Mouse (Mus musculus) limb, embryonic 10.5 days (tissue): Measurements from ENCODE around the gene Bcl7b. TPM values are rescaled to one million over a fixed set of nuclear protein-coding genes. Genes with fewer than 3 reads are reported as not detected.

Source experiments
- DNase-seq: peaks from one replicate; pipeline ENCODE4 v3.0.0-alpha.2; 2017; ENCODE audit warnings: low spot score
- H3K27ac ChIP-seq: fragments of 300-500 bp; sonication (generic); 2 replicates; pipeline ENCODE4 v1.5.1; 2016; ENCODE audit warnings: mild to moderate bottlenecking
- H3K27me3 ChIP-seq: fragments of 300-500 bp; sonication (generic); 2 replicates; pipeline ENCODE4 v1.6.1; 2016; ENCODE audit warnings: low read depth, mild to moderate bottlenecking; ENCODE audit not compliant: poor library complexity, severe bottlenecking
- H3K36me3 ChIP-seq: fragments of 300-500 bp; sonication (generic); 2 replicates; pipeline ENCODE4 v1.6.1; 2016; ENCODE audit warnings: mild to moderate bottlenecking, moderate library complexity
- H3K4me1 ChIP-seq: fragments of 300-500 bp; sonication (generic); 2 replicates; pipeline ENCODE4 v1.6.1; 2016
- H3K4me3 ChIP-seq: fragments of 300-500 bp; sonication (generic); 2 replicates; pipeline ENCODE4 v1.5.1; 2016; ENCODE audit warnings: mild to moderate bottlenecking, moderate library complexity
- H3K9me3 ChIP-seq: fragments of 300-500 bp; sonication (generic); replicated peaks from 2 replicates; pipeline ENCODE4 v1.6.1; 2016; ENCODE audit warnings: mild to moderate bottlenecking
- WGBS: fragments of 180-500 bp; shearing (Covaris S2); methylation state at CpG from one replicate; pipeline ENCODE4 v1.1.7; 2016; 5-methylcytosine and 5-hydroxymethylcytosine counted together
- polyA plus RNA-seq: library from polyadenylated mRNA; unstranded; fragments of >200 nt; fragmentation: Nextera tagmentation; extraction: Ambion mirVana; gene quantifications from 2 replicates; pipeline ENCODE4 v1.2.1, GENCODE M21; 2016

The Bcl7b gene
- polyA plus RNA-seq, 1 experiment from 2014 or later = 45.4 TPM

DNA sequence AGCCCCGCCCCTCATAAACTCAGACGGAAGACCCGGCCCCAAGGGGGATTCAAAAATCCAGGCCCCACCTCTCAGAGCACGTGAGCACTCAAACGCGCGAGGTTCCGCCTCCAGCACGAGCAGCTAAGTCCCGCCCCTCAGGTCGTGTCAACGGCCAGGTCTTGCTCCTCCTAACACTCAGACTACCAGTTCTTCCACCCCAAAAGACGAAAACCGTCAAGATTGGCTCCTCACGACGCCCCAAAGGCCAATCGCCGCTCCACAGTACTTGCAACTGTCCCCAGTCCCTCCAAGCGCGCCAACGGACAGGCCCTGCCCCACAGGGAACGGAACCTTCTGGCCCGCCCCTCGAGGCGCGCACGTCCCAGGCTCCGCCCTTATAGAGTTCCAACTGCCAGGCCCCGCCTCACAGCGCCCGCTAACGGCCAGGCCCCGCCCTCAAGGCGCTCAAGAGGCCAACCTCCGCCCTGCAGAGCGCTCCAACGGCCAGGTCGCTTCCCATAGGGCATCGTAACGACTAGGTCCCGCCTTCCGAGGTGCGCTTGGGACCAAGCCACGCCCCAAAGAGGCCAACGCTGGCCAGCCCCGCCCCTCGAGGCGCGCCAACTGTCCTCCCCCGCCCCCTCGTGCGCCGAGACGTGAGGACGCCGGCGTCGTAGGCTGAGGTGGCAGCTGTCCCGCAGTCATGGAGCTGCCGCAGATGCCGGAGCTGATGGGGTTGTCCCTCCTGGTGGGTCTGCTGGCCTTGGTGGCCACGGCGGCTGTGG, 18.8 kb upstream of the Bcl7b start, which contains the start of gene Tbl2:
Tbl2 (plus strand) TSS at position 605 of the 767 bp plus-strand sequence.
- H3K36me3 ChIP-seq = peaks cover 25% of the 10 kb centered on the region
- under 1% methylated on average over 63 of the region's 63 CpGs for WGBS
- H3K9me3 ChIP-seq = no peaks in the 10 kb centered on the region
- H3K4me3 ChIP-seq = peak within 1 kb of the TSS; percentile 89
- H3K27ac ChIP-seq = peak within 1 kb of the TSS; percentile 96
- H3K4me1 ChIP-seq = peaks cover 10% of the 10 kb centered on the region
- DNase-seq = peak; percentile 97
- no peaks in the 10 kb centered on the region for H3K27me3 ChIP-seq

DNA sequence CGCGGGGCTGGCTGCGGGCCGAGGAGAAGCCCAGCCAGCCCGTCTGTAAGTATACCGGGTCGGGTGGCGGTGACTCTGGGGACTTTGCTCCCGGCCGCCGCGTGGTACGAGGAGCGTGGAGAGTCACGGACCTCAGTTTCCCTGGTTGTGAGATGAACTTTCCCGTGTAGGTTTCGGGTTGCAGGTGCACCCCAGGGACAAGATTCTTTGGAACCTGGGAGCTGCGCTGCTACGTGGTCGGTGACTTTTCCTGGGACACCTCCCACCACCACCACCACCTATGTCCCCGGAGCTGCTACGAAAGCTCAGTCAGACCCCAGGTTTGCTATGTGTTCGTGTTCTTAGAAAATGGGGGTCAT, 18.3 kb upstream of the Bcl7b start:
- H3K36me3 ChIP-seq = peaks cover 29% of the 10 kb centered on the region
- WGBS = 0% methylated on average over 23 of the region's 23 CpGs
- no peaks in the 10 kb centered on the region for H3K9me3 ChIP-seq
- no peaks in the 10 kb centered on the region for H3K27me3 ChIP-seq
- DNase-seq = no peak
- peaks cover 10% of the 10 kb centered on the region for H3K4me1 ChIP-seq
- peak overlapping the region; percentile 89 for H3K4me3 ChIP-seq
- H3K27ac ChIP-seq = peak overlapping the region; percentile 96

DNA sequence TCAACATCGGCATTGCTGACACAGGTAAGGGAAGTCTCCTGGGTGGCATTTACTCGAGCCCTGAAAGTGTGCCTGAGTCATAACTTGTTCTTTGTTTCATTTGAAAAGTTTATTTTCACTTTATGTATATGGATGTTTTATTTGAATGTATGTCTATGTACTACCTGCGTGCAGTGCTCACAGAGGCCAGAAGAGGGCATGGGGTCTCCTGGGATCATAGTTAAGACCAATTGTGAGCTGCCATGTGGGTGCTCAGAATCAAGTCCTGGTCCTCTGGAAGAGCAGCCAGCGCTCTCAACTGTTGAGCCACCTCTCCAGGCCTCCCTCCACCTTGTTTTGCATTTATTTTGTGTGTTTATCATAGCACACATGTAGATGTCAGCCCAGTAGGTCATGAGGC, 11.6 kb upstream of the Bcl7b start:
- no peak for DNase-seq
- no peaks in the 10 kb centered on the region for H3K27me3 ChIP-seq
- H3K9me3 ChIP-seq = no peaks in the 10 kb centered on the region
- 95% methylated on average over 4 of the region's 4 CpGs for WGBS
- H3K4me1 ChIP-seq = no peaks in the 10 kb centered on the region
- peaks cover 93% of the 10 kb centered on the region for H3K36me3 ChIP-seq
- no peak overlapping the region for H3K4me3 ChIP-seq
- H3K27ac ChIP-seq = no peak overlapping the region

DNA sequence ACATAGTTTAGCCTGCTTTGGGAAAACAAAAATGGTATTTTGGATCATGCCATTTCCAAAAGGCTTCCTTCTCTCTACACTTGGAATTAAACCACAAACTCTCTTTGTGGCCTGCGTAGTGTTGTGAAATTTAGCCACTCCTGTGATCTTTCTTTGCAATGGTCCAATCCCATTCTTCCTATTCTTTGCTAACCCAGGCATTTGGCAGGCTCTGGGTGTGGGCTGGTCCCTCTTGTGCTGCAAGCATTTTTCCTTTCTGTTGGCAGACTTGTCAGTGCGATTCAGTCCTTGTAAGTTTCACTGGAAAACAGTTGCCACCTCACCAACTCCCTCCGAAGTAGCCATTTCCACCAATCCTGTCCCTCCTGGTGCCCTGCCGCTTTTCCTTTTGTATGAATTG, 6.9 kb upstream of the Bcl7b start:
- Histone ChIP-seq H3K4me1 (no peaks in the 10 kb centered on the region), H3K27ac (no peak overlapping the region), H3K36me3 (peaks cover 74% of the 10 kb centered on the region), H3K27me3 (no peaks in the 10 kb centered on the region), H3K9me3 (no peaks in the 10 kb centered on the region), H3K4me3 (no peak overlapping the region)
- no peak for DNase-seq
- WGBS = 97% methylated on average over 4 of the region's 4 CpGs

DNA sequence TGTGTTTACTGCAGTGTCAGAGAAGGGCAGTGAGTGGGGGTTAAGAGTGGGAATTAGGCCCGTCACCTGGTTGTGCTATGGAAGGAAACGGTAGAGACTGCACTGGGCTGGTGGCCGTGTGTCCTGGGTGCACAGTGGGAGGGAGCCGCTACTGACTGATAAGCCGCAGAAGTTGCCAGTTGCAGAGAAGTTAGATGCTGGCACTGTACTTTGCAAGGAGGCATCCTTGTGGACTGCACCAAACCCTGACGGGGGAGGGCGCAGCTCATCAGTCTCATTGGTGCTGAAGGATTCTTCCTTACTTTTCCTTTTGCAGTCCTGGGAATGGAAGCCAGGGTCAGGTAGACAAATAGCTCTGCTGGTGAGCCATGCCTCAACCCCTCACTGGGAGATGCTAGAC, 6.4 kb upstream of the Bcl7b start:
- H3K9me3 ChIP-seq = no peaks in the 10 kb centered on the region

GRCm38 (mm10) chr5:135162361-135162760, 5.7 kb upstream of the Bcl7b start:
- no peak overlapping the region for H3K4me3 ChIP-seq
- no peaks in the 10 kb centered on the region for H3K9me3 ChIP-seq
- H3K36me3 ChIP-seq = peaks cover 62% of the 10 kb centered on the region
- DNase-seq = no peak
- no peak overlapping the region for H3K27ac ChIP-seq
- WGBS = 95% methylated on average over 8 of the region's 8 CpGs
- H3K4me1 ChIP-seq = no peaks in the 10 kb centered on the region
- no peaks in the 10 kb centered on the region for H3K27me3 ChIP-seq

More for the DNA sequence above, 6.4 kb upstream of the Bcl7b start:
- Histone ChIP-seq H3K4me1 (no peaks in the 10 kb centered on the region), H3K36me3 (peaks cover 69% of the 10 kb centered on the region), H3K27ac (no peak overlapping the region), H3K27me3 (no peaks in the 10 kb centered on the region), H3K4me3 (no peak overlapping the region)
- no peak for DNase-seq
- WGBS = 96% methylated on average over 7 of the region's 7 CpGs

- WGBS = 89% methylated on average over 6 of the region's 6 CpGs
- no peaks in the 10 kb centered on the region for H3K27me3 ChIP-seq
- H3K4me1 ChIP-seq = peaks cover under 1% of the 10 kb centered on the region
- no peak overlapping the region for H3K4me3 ChIP-seq
- no peak for DNase-seq
- H3K36me3 ChIP-seq = peaks cover 59% of the 10 kb centered on the region
- H3K9me3 ChIP-seq = no peaks in the 10 kb centered on the region
- H3K27ac ChIP-seq = no peak overlapping the region
Observed at GRCm38 (mm10) chr5:135162821-135163220, 5.3 kb upstream of the Bcl7b start.

- H3K27me3 ChIP-seq = no peaks in the 10 kb centered on the region
- no peak overlapping the region for H3K27ac ChIP-seq
- H3K4me3 ChIP-seq = no peak overlapping the region
- peaks cover 38% of the 10 kb centered on the region for H3K36me3 ChIP-seq
- DNase-seq = no peak
- no peaks in the 10 kb centered on the region for H3K9me3 ChIP-seq
- H3K4me1 ChIP-seq = peaks cover 16% of the 10 kb centered on the region
- 90% methylated on average over 4 of the region's 4 CpGs for WGBS
Observed at GRCm38 (mm10) chr5:135166909-135167308, 1.2 kb upstream of the Bcl7b start.

DNA sequence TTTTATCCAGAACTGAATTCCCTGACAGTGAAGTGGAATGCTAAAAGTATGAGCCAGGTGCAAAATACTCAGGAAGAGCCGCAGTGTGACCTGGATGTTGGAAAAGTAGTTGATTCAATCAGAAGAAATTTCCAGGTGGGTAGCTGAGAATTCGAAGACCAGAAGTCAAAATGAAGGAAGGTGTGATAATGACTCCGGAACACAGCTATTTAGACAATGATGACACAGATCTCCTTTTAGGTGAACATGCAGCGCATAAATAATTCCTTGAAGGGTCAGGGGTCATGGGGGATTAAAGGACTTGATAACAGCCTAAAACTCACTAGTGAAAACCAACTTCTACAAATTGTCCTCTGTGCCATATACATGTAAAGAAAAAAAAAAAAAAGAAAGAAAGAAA, 614 bp upstream of the Bcl7b start:
- WGBS = 95% methylated on average over 4 of the region's 4 CpGs

DNA sequence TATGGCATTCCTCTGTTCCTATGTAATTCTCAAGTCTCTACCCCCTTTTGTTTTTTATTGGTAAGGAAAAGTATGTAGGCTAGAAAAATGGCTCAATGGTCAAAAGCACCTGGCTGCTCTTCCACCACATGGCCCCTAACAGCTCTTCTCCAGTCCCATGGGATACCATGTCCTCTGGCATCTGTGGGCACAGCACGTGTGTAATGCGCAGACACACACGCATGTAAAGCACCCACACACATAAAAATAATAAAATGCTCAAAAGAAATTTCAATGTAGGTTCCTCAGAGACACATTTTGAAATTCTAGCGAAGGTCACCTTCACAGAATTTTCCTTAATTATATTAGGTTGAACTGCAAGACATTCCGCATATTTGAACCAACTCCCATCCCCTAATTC, 1.4 kb downstream of the Bcl7b start:
- peak overlapping the region; percentile 70 for H3K4me3 ChIP-seq
- peaks cover 46% of the 10 kb centered on the region for H3K36me3 ChIP-seq
- no peaks in the 10 kb centered on the region for H3K9me3 ChIP-seq
- DNase-seq = no peak
- peaks cover 16% of the 10 kb centered on the region for H3K4me1 ChIP-seq
- H3K27ac ChIP-seq = peak overlapping the region; percentile 97
- 92% methylated on average over 5 of the region's 5 CpGs for WGBS
- no peaks in the 10 kb centered on the region for H3K27me3 ChIP-seq

More for the DNA sequence above, 614 bp upstream of the Bcl7b start:
- Histone ChIP-seq H3K4me3 (no peak overlapping the region), H3K27me3 (no peaks in the 10 kb centered on the region), H3K9me3 (no peaks in the 10 kb centered on the region), H3K4me1 (peaks cover 16% of the 10 kb centered on the region), H3K36me3 (peaks cover 38% of the 10 kb centered on the region), H3K27ac (no peak overlapping the region)
- no peak for DNase-seq

GRCm38 (mm10) chr5:135171688-135172220, 3.7 kb downstream of the Bcl7b start:
- Histone ChIP-seq H3K9me3 (no peaks in the 10 kb centered on the region), H3K4me3 (no peak overlapping the region), H3K36me3 (peaks cover 65% of the 10 kb centered on the region), H3K4me1 (peaks cover 16% of the 10 kb centered on the region), H3K27me3 (no peaks in the 10 kb centered on the region), H3K27ac (no peak overlapping the region)
- WGBS = 91% methylated on average over 6 of the region's 6 CpGs
- DNase-seq = no peak

DNA sequence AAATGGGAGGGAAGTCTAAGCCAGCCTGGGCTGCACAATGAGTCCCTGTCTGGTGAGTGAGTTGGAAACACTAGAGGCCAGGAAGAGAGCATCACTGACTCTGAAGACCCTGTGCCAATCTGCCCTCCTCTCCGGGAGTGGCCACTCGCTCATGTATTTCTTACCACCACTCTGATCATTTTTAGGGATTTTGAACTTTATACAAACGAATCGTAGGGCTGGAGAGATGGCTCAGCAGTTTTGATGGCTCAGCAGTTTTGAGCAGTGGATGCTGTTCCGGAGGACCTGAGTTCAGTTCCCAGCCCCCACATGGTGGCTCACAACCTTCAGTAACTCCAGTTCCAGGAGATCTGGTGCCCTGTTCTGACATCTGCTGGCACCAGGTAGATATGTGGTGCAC, 4.9 kb downstream of the Bcl7b start:
- Histone ChIP-seq H3K27ac (no peak overlapping the region), H3K4me1 (peaks cover 14% of the 10 kb centered on the region), H3K9me3 (no peaks in the 10 kb centered on the region), H3K27me3 (no peaks in the 10 kb centered on the region), H3K4me3 (no peak overlapping the region), H3K36me3 (peaks cover 78% of the 10 kb centered on the region)
- DNase-seq = no peak
- WGBS = 91% methylated on average over 5 of the region's 5 CpGs

GRCm38 (mm10) chr5:135175086-135175485, 7.0 kb downstream of the Bcl7b start:
- H3K36me3 ChIP-seq = peaks cover 97% of the 10 kb centered on the region

More at GRCm38 (mm10) chr5:135175086-135175485, 7.0 kb downstream of the Bcl7b start:
- DNase-seq = no peak
- no peaks in the 10 kb centered on the region for H3K27me3 ChIP-seq
- no peaks in the 10 kb centered on the region for H3K9me3 ChIP-seq
- peaks cover under 1% of the 10 kb centered on the region; the same call in 1 of the 2 replicates for H3K4me1 ChIP-seq
- no peak overlapping the region for H3K4me3 ChIP-seq
- no peak overlapping the region for H3K27ac ChIP-seq
